Mouse (Mus musculus): ENCODE measurements around the gene Sorbs2. TPM values are rescaled to one million over a fixed set of nuclear protein-coding genes. Genes with fewer than 3 reads are reported as not detected.

The Sorbs2 gene
- polyA plus RNA-seq, 1 experiment from 2014 or later, result 43.2 TPM

- Histone ChIP-seq H3K9ac (no peak overlapping the region), H3K4me3 (replicated peaks) (no peak overlapping the region), H3K9me3 (replicated peaks) (no peaks in the 10 kb centered on the region), H3K36me3 (no peaks in the 10 kb centered on the region), H3K4me2 (peak overlapping the region; percentile 30; the same call in 1 of the 2 replicates), H3K27ac (peak overlapping the region; percentile 58; the same call in 1 of the 2 replicates), H3K27me3 (no peaks in the 10 kb centered on the region), H3K4me1 (peaks cover 35% of the 10 kb centered on the region)
- WGBS, result 46% methylated on average over 12 of the region's 12 CpGs
- ATAC-seq (replicated peaks; ENCODE audit: low FRiP score), result 0 out of 2 replicates have a peak, but pooled peaks have one; percentile 33
Measured at GRCm38 (mm10) chr8:45660570-45660969, 153.0 kb downstream of the Sorbs2 start.

GRCm38 (mm10) chr8:45661605-45662004, 154.0 kb downstream of the Sorbs2 start:
- ATAC-seq (replicated peaks; ENCODE audit: low FRiP score), result no peak
- Histone ChIP-seq H3K4me3 (replicated peaks) (no peak overlapping the region), H3K27ac (no peak overlapping the region), H3K27me3 (no peaks in the 10 kb centered on the region), H3K9me3 (replicated peaks) (no peaks in the 10 kb centered on the region), H3K4me2 (no peak overlapping the region), H3K9ac (no peak overlapping the region), H3K36me3 (no peaks in the 10 kb centered on the region), H3K4me1 (peaks cover 35% of the 10 kb centered on the region)
- WGBS, result 45% methylated on average over 4 of the region's 4 CpGs

GRCm38 (mm10) chr8:45666221-45666620, 158.6 kb downstream of the Sorbs2 start:
- no peaks in the 10 kb centered on the region for H3K27me3 ChIP-seq
- H3K4me2 ChIP-seq, result no peak overlapping the region
- no peak overlapping the region for H3K4me3 ChIP-seq (replicated peaks)
- H3K27ac ChIP-seq, result no peak overlapping the region
- no peaks in the 10 kb centered on the region for H3K9me3 ChIP-seq (replicated peaks)
- no peak overlapping the region for H3K9ac ChIP-seq
- no peaks in the 10 kb centered on the region for H3K36me3 ChIP-seq
- WGBS, result 78% methylated on average over 7 of the region's 7 CpGs
- ATAC-seq (replicated peaks; ENCODE audit: low FRiP score), result no peak
- peaks cover 7% of the 10 kb centered on the region for H3K4me1 ChIP-seq

- Histone ChIP-seq H3K4me2 (no peak overlapping the region), H3K4me3 (replicated peaks) (no peak overlapping the region), H3K36me3 (no peaks in the 10 kb centered on the region), H3K9me3 (replicated peaks) (no peaks in the 10 kb centered on the region), H3K27me3 (no peaks in the 10 kb centered on the region), H3K27ac (no peak overlapping the region), H3K9ac (no peak overlapping the region), H3K4me1 (peaks cover 11% of the 10 kb centered on the region)
- 90% methylated on average over 4 of the region's 4 CpGs for WGBS
- ATAC-seq (replicated peaks; ENCODE audit: low FRiP score), result no peak
Measured at GRCm38 (mm10) chr8:45673149-45673548, 165.6 kb downstream of the Sorbs2 start.

- no peak for ATAC-seq (replicated peaks; ENCODE audit: low FRiP score)
- 73% methylated on average over 6 of the region's 6 CpGs for WGBS
- Histone ChIP-seq H3K9ac (no peak overlapping the region), H3K27ac (no peak overlapping the region), H3K4me2 (no peak overlapping the region), H3K9me3 (replicated peaks) (no peaks in the 10 kb centered on the region), H3K27me3 (no peaks in the 10 kb centered on the region), H3K4me3 (replicated peaks) (no peak overlapping the region), H3K36me3 (no peaks in the 10 kb centered on the region), H3K4me1 (peaks cover 11% of the 10 kb centered on the region)
Measured at GRCm38 (mm10) chr8:45675821-45676279, 168.3 kb downstream of the Sorbs2 start.

- 56% methylated on average over 10 of the region's 10 CpGs for whole genome bisulfite sequencing
- no peaks in the 10 kb centered on the region for H3K27me3 ChIP-seq
- H3K36me3 ChIP-seq, result no peaks in the 10 kb centered on the region
- no peaks in the 10 kb centered on the region for H3K9me3 ChIP-seq (replicated peaks)
- no peak overlapping the region for H3K4me3 ChIP-seq (replicated peaks)
- H3K9ac ChIP-seq, result no peak overlapping the region
- H3K4me1 ChIP-seq, result peaks cover 11% of the 10 kb centered on the region
- ATAC-seq (replicated peaks; ENCODE audit: low FRiP score), result peak; percentile 74; the same call in 1 of the 2 replicates
- H3K4me2 ChIP-seq, result no peak overlapping the region
- H3K27ac ChIP-seq, result no peak overlapping the region
Measured at GRCm38 (mm10) chr8:45677114-45677853, 169.7 kb downstream of the Sorbs2 start.

- Histone ChIP-seq H3K9me3 (replicated peaks) (no peaks in the 10 kb centered on the region), H3K27ac (no peak overlapping the region), H3K9ac (no peak overlapping the region), H3K27me3 (no peaks in the 10 kb centered on the region), H3K4me2 (no peak overlapping the region), H3K4me3 (replicated peaks) (no peak overlapping the region), H3K4me1 (peaks cover 11% of the 10 kb centered on the region), H3K36me3 (no peaks in the 10 kb centered on the region)
- WGBS, result 85% methylated on average over 3 of the region's 3 CpGs
- no peak for ATAC-seq (replicated peaks; ENCODE audit: low FRiP score)
Measured at GRCm38 (mm10) chr8:45677854-45678241, 170.3 kb downstream of the Sorbs2 start.

GRCm38 (mm10) chr8:45681171-45681570, 173.6 kb downstream of the Sorbs2 start:
- H3K4me3 ChIP-seq (replicated peaks), result no peak overlapping the region
- no peak overlapping the region for H3K9ac ChIP-seq
- peaks cover 14% of the 10 kb centered on the region; the same call in 1 of the 2 replicates for H3K4me1 ChIP-seq
- no peaks in the 10 kb centered on the region for H3K27me3 ChIP-seq
- H3K27ac ChIP-seq, result no peak overlapping the region
- no peaks in the 10 kb centered on the region for H3K36me3 ChIP-seq
- 80% methylated on average over 3 of the region's 3 CpGs for WGBS
- no peak overlapping the region for H3K4me2 ChIP-seq
- no peaks in the 10 kb centered on the region for H3K9me3 ChIP-seq (replicated peaks)
- ATAC-seq (replicated peaks; ENCODE audit: low FRiP score), result no peak

- no peak overlapping the region for H3K27ac ChIP-seq
- peaks cover 23% of the 10 kb centered on the region for H3K4me1 ChIP-seq
- H3K27me3 ChIP-seq, result no peaks in the 10 kb centered on the region
- WGBS, result 48% methylated on average over 8 of the region's 8 CpGs
- H3K4me2 ChIP-seq, result no peak overlapping the region
- H3K36me3 ChIP-seq, result no peaks in the 10 kb centered on the region
- no peak overlapping the region for H3K4me3 ChIP-seq (replicated peaks)
- H3K9ac ChIP-seq, result no peak overlapping the region
- H3K9me3 ChIP-seq (replicated peaks), result no peaks in the 10 kb centered on the region
- ATAC-seq (replicated peaks; ENCODE audit: low FRiP score), result no peak
Measured at GRCm38 (mm10) chr8:45682845-45683383, 175.3 kb downstream of the Sorbs2 start.

GRCm38 (mm10) chr8:45687942-45688695, 180.5 kb downstream of the Sorbs2 start:
- H3K4me3 ChIP-seq (replicated peaks), result no peak overlapping the region
- H3K4me2 ChIP-seq, result peak overlapping the region; percentile 37
- no peaks in the 10 kb centered on the region for H3K27me3 ChIP-seq
- H3K4me1 ChIP-seq, result peaks cover 38% of the 10 kb centered on the region
- no peaks in the 10 kb centered on the region for H3K9me3 ChIP-seq (replicated peaks)
- WGBS, result 30% methylated on average over 12 of the region's 12 CpGs
- peak; percentile 59 for ATAC-seq (replicated peaks; ENCODE audit: low FRiP score)
- H3K36me3 ChIP-seq, result no peaks in the 10 kb centered on the region
- no peak overlapping the region for H3K9ac ChIP-seq
- H3K27ac ChIP-seq, result peak overlapping the region; percentile 76

GRCm38 (mm10) chr8:45689611-45690207, 182.1 kb downstream of the Sorbs2 start:
- Histone ChIP-seq H3K27me3 (no peaks in the 10 kb centered on the region), H3K36me3 (no peaks in the 10 kb centered on the region), H3K4me1 (peaks cover 36% of the 10 kb centered on the region), H3K4me2 (no peak overlapping the region), H3K27ac (peak overlapping the region; percentile 76), H3K9me3 (replicated peaks) (no peaks in the 10 kb centered on the region), H3K9ac (no peak overlapping the region), H3K4me3 (replicated peaks) (no peak overlapping the region)
- no peak for ATAC-seq (replicated peaks; ENCODE audit: low FRiP score)
- whole genome bisulfite sequencing, result 55% methylated on average over 2 of the region's 2 CpGs

GRCm38 (mm10) chr8:45700100-45700499, 192.5 kb downstream of the Sorbs2 start:
- no peak overlapping the region for H3K27ac ChIP-seq
- H3K4me1 ChIP-seq, result no peaks in the 10 kb centered on the region
- H3K4me2 ChIP-seq, result no peak overlapping the region
- no peak overlapping the region for H3K9ac ChIP-seq
- no peak for ATAC-seq (replicated peaks; ENCODE audit: low FRiP score)
- no peaks in the 10 kb centered on the region for H3K9me3 ChIP-seq (replicated peaks)
- H3K27me3 ChIP-seq, result no peaks in the 10 kb centered on the region
- WGBS, result 92% methylated on average over 5 of the region's 5 CpGs
- H3K4me3 ChIP-seq (replicated peaks), result no peak overlapping the region
- no peaks in the 10 kb centered on the region for H3K36me3 ChIP-seq
